Mouse (Mus musculus) limb, embryonic 14.5 days (tissue): ENCODE measurements around the gene Pik3r5. TPM values are rescaled to one million over a fixed set of nuclear protein-coding genes. Genes with fewer than 3 reads are reported as not detected.

ENCODE experiments used
- ATAC-seq: fragments of 200-750 bp; cut with Nextera tagmentation; 2 replicates; pipeline ENCODE4 v1.8.0; 2017; ENCODE audit warnings: low read depth, moderate number of reproducible peaks, moderate TSS enrichment; ENCODE audit not compliant: low FRiP score
- DNase-seq: peaks from one replicate; pipeline ENCODE4 v3.0.0-alpha.2; 2015; ENCODE audit warnings: low spot score
- H3K27ac ChIP-seq: fragments of 300-500 bp; sonication (generic); replicated peaks from 2 replicates; pipeline ENCODE4 v1.5.1; 2014; ENCODE audit warnings: low read depth, mild to moderate bottlenecking, low read length, moderate library complexity, mixed read lengths
- H3K27me3 ChIP-seq: fragments of 300-500 bp; sonication (generic); 2 replicates; pipeline ENCODE4 v1.6.1; 2014; ENCODE audit warnings: low read length, mixed read lengths; ENCODE audit not compliant: control insufficient read depth, insufficient read depth
- H3K36me3 ChIP-seq: fragments of 300-500 bp; sonication (generic); 2 replicates; pipeline ENCODE4 v1.6.1; 2014; ENCODE audit warnings: mild to moderate bottlenecking, low read length, moderate library complexity, mixed read lengths; ENCODE audit not compliant: control insufficient read depth, insufficient read depth
- H3K4me1 ChIP-seq: fragments of 300-500 bp; sonication (generic); 2 replicates; pipeline ENCODE4 v1.6.1; 2014; ENCODE audit warnings: antibody characterized with exemption, low read length, mixed read lengths; ENCODE audit not compliant: control insufficient read depth, insufficient read depth
- H3K4me2 ChIP-seq: fragments of 300-500 bp; sonication (generic); replicated peaks from 2 replicates; pipeline ENCODE4 v1.6.1; 2014; ENCODE audit warnings: low read depth, mild to moderate bottlenecking, low read length, moderate library complexity; ENCODE audit not compliant: severe bottlenecking
- H3K4me3 ChIP-seq: fragments of 300-500 bp; sonication (generic); replicated peaks from 2 replicates; pipeline ENCODE4 v1.5.1; 2014; ENCODE audit warnings: low read length
- H3K9ac ChIP-seq: fragments of 300-500 bp; sonication (generic); 2 replicates; pipeline ENCODE4 v1.6.1; 2014; ENCODE audit warnings: mild to moderate bottlenecking, low read depth, low read length, moderate library complexity; ENCODE audit not compliant: severe bottlenecking
- H3K9me3 ChIP-seq: fragments of 300-500 bp; sonication (generic); 2 replicates; pipeline ENCODE4 v1.6.1; 2016; ENCODE audit warnings: low read length; ENCODE audit not compliant: control insufficient read depth
- POLR2A ChIP-seq: fragments of 200-500 bp; IDR thresholded peaks from 2 replicates; pipeline ENCODE4 v1.8.0; 2012; ENCODE audit warnings: inconsistent platforms, mild to moderate bottlenecking, moderate library complexity, borderline replicate concordance; ENCODE audit not compliant: insufficient read depth, insufficient read length; ENCODE audit errors: extremely low read depth
- WGBS: fragments of 180-500 bp; shearing (Covaris S2); extraction: QIAGEN DNeasy Blood & Tissue Kit; methylation state at CpG from one replicate; pipeline ENCODE4 v1.1.7; 2014; 5-methylcytosine and 5-hydroxymethylcytosine counted together
- polyA plus RNA-seq, 2 experiments: library from polyadenylated mRNA; depleted of rRNA in 1 of 2; stranded (reverse) in 1 of 2; unstranded in 1 of 2; fragments of >200 nt; fragmentation: Nextera tagmentation in 1 of 2; extraction: Ambion mirVana in 1 of 2; gene quantifications; 2 replicates each; pipeline versions ENCODE4 v1.2.1 to v1.2.3; 2012 to 2014

The Pik3r5 gene
- polyA plus RNA-seq, 2 experiments: 0.52 to 1.2 TPM

DNA sequence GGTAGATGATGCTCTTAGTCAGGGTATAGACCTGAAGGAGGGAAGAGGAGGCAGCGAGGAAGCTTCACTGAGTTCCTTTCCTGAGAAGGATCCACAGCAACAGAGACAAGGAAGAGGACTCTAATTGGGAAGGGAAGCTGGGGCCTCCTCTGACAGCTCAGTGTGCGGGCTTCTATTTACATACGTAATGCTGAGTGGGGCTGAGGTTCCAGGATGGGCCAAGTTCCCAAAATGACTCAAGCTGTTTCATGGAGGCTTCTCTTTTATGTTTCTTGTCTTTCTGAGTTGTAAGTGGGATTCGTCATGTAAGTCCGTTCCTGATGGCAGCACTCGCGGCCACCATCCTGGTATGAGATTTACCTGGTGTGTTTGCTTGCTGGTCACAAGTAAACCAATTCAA is 43.8 kb downstream of the Pik3r5 start:
- Histone ChIP-seq H3K4me1 (no peaks in the 10 kb centered on the region), H3K27ac (no peak overlapping the region), H3K27me3 (no peaks in the 10 kb centered on the region), H3K9me3 (no peaks in the 10 kb centered on the region), H3K9ac (no peak overlapping the region), H3K36me3 (no peaks in the 10 kb centered on the region), H3K4me3 (no peak overlapping the region), H3K4me2 (no peak overlapping the region)
- ATAC-seq: no peak
- DNase-seq: no peak
- TF ChIP-seq POLR2A: no peak
- WGBS: 94% methylated on average over 7 of the region's 7 CpGs

- no peaks in the 10 kb centered on the region for H3K27me3 ChIP-seq
- no peaks in the 10 kb centered on the region for H3K4me1 ChIP-seq
- no peak overlapping the region for H3K9ac ChIP-seq
- DNase-seq: no peak
- H3K4me3 ChIP-seq: no peak overlapping the region
- H3K36me3 ChIP-seq: no peaks in the 10 kb centered on the region
- H3K27ac ChIP-seq: no peak overlapping the region
- no peak for ATAC-seq
- TF ChIP-seq POLR2A: no peak
- 79% methylated on average over 6 of the region's 6 CpGs for WGBS
- H3K9me3 ChIP-seq: no peaks in the 10 kb centered on the region
- H3K4me2 ChIP-seq: no peak overlapping the region
These were observed 45.7 kb downstream of the Pik3r5 start for GRCm38 (mm10) chr11:68477661-68478060.

GRCm38 (mm10) chr11:68478574-68478981 is 46.7 kb downstream of the Pik3r5 start:
- no peak for TF ChIP-seq POLR2A
- Histone ChIP-seq H3K36me3 (no peaks in the 10 kb centered on the region), H3K27me3 (no peaks in the 10 kb centered on the region), H3K27ac (no peak overlapping the region), H3K4me3 (no peak overlapping the region), H3K9ac (no peak overlapping the region), H3K4me1 (no peaks in the 10 kb centered on the region), H3K4me2 (no peak overlapping the region), H3K9me3 (no peaks in the 10 kb centered on the region)
- DNase-seq (no peak), ATAC-seq (no peak)
- 82% methylated on average over 3 of the region's 3 CpGs for WGBS

DNA sequence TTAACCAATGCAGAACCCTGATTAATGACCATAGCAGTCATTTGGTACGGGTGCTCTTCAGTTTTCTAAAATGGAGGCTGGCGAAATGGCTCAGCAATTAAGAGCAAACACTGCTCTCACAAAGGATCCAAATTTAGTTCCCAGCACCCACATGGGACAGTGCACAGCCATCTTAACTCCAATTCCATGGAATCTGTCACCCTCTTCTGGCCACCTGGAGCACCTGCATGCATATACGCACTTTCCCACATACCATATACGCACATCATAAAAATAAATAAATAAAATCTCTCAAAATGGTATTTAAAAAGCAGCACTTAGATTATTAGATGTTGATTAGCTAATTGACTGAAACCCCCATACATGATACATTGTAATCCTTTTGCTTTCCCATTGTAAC is 48.7 kb downstream of the Pik3r5 start:
- ATAC-seq: no peak
- no peaks in the 10 kb centered on the region for H3K27me3 ChIP-seq
- H3K9me3 ChIP-seq: no peaks in the 10 kb centered on the region
- H3K27ac ChIP-seq: no peak overlapping the region
- H3K4me1 ChIP-seq: no peaks in the 10 kb centered on the region
- H3K4me3 ChIP-seq: no peak overlapping the region
- TF ChIP-seq POLR2A: no peak
- 93% methylated on average over 4 of the region's 4 CpGs for WGBS
- no peaks in the 10 kb centered on the region for H3K36me3 ChIP-seq
- no peak overlapping the region for H3K9ac ChIP-seq
- DNase-seq: no peak
- H3K4me2 ChIP-seq: no peak overlapping the region

DNA sequence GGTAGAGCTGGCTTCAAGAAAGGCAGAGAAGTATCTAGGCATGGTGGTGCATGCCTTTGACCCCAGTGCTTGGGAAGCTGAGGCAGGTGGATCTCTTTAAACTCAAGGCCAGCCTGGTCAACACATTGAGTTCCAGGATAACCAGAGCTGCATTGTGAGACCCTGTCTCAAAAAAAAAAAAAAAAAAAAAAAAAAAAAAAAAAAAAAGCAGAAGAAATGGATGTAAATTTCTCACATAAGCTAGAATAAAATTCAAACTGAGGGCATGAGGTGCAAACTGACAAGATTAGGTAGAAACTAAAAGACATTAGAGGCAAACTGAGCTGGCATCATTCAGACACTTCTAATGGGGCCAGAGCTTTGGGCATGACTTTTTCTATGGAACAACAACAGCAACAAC is 50.1 kb downstream of the Pik3r5 start:
- Histone ChIP-seq H3K27me3 (no peaks in the 10 kb centered on the region), H3K4me2 (no peak overlapping the region), H3K4me1 (no peaks in the 10 kb centered on the region), H3K36me3 (no peaks in the 10 kb centered on the region), H3K27ac (no peak overlapping the region), H3K9me3 (no peaks in the 10 kb centered on the region), H3K9ac (no peak overlapping the region), H3K4me3 (no peak overlapping the region)
- DNase-seq (no peak), ATAC-seq (no peak)
- no peak for TF ChIP-seq POLR2A

DNA sequence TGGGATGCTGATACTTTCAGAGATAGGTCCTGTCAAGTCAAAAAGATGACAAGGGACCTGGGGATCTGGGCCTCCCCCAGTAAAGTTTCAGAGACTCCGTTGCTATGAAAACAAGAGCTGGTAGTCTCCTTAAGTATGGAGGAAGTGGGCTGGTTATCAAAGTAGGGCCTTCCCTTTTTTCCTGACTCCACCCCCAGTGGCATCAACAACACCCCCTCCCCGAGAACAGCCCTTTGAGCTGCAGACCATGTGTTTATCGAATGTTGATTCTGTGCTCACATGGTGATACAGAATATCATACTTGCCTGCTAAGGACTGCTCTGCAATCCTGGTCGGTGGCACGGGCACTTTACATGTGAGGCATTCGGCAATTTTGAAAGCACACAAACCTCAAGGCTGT is 51.3 kb downstream of the Pik3r5 start:
- Histone ChIP-seq H3K4me2 (no peak overlapping the region), H3K4me3 (no peak overlapping the region), H3K9me3 (no peaks in the 10 kb centered on the region), H3K36me3 (no peaks in the 10 kb centered on the region), H3K9ac (no peak overlapping the region), H3K4me1 (no peaks in the 10 kb centered on the region), H3K27me3 (no peaks in the 10 kb centered on the region), H3K27ac (no peak overlapping the region)
- 80% methylated on average over 6 of the region's 6 CpGs for WGBS
- no peak for TF ChIP-seq POLR2A
- ATAC-seq (no peak), DNase-seq (no peak)
